Mouse (Mus musculus): ENCODE measurements around the gene Olfr67. TPM values are rescaled to one million over a fixed set of nuclear protein-coding genes. Genes with fewer than 3 reads are reported as not detected.

The Olfr67 gene
- total and polyA plus RNA-seq, 2 experiments from 2014 or later, result not detected

- Histone ChIP-seq H3K4me1 (ENCODE audit: control insufficient read depth, insufficient read depth) (no peaks in the 10 kb centered on the region), H3K27ac (ENCODE audit: low read depth) (no peak within 1 kb of the TSS), H3K27me3 (ENCODE audit: control insufficient read depth, insufficient read depth, low read length) (no peaks in the 10 kb centered on the region), H3K36me3 (replicated peaks; ENCODE audit: control insufficient read depth, insufficient read depth, low read length) (no peaks in the 10 kb centered on the region), H3K9me3 (replicated peaks; ENCODE audit: control insufficient read depth, low read length) (no peaks in the 10 kb centered on the region), H3K4me2 (ENCODE audit: low read depth, low read length) (no peak within 1 kb of the TSS), H3K9ac (replicated peaks; ENCODE audit: low read depth, low read length) (no peak within 1 kb of the TSS), H3K4me3 (ENCODE audit: low read depth, low read length) (no peak within 1 kb of the TSS)
- no peak for TF ChIP-seq EP300 (IDR thresholded peaks at IDR 0.05; ENCODE audit: low read depth)
- no peak for TF ChIP-seq CTCF (IDR thresholded peaks at IDR 0.05; ENCODE audit: low read depth)
- ATAC-seq (ENCODE audit: insufficient read depth, low read depth) (no peak), DNase-seq (ENCODE audit: low spot score) (no peak)
- 34% methylated on average over 2 of the region's 2 CpGs for WGBS
Measured at GRCm38 (mm10) chr7:103757233-103757632, 34.4 kb downstream of the Olfr67 start, which contains the start of gene Olfr630. Olfr630 (minus strand) TSS chr7:103757333.

- DNase-seq (ENCODE audit: low spot score) (no peak), ATAC-seq (ENCODE audit: insufficient read depth, low read depth) (no peak)
- Histone ChIP-seq H3K4me2 (ENCODE audit: low read depth, low read length) (no peak within 1 kb of the TSS), H3K27ac (ENCODE audit: low read depth) (no peak within 1 kb of the TSS), H3K4me3 (ENCODE audit: low read depth, low read length) (no peak within 1 kb of the TSS), H3K9ac (replicated peaks; ENCODE audit: low read depth, low read length) (no peak within 1 kb of the TSS), H3K4me1 (ENCODE audit: control insufficient read depth, insufficient read depth) (no peaks in the 10 kb centered on the region), H3K36me3 (replicated peaks; ENCODE audit: control insufficient read depth, insufficient read depth, low read length) (no peaks in the 10 kb centered on the region), H3K27me3 (ENCODE audit: control insufficient read depth, insufficient read depth, low read length) (no peaks in the 10 kb centered on the region), H3K9me3 (replicated peaks; ENCODE audit: control insufficient read depth, low read length) (no peaks in the 10 kb centered on the region)
- WGBS, result 67% methylated on average over 2 of the region's 2 CpGs
- TF ChIP-seq EP300 (IDR thresholded peaks at IDR 0.05; ENCODE audit: low read depth) (no peak), CTCF (IDR thresholded peaks at IDR 0.05; ENCODE audit: low read depth) (no peak)
Measured at GRCm38 (mm10) chr7:103744843-103745242, 46.8 kb downstream of the Olfr67 start, which contains the start of gene Olfr629. Olfr629 (minus strand) TSS chr7:103744943.

Other genes with a start within 250 kb of the Olfr67 start
Only the 30 nearest of the 34 such genes appear.
- gene Olfr616, start 222.7 kb downstream of the Olfr67 start, total RNA-seq (2014; rRNA removed; ENCODE audit: low replicate concordance), result not detected in 2 replicates
- not detected in 2 replicates for gene Olfr616, start 222.7 kb downstream of the Olfr67 start, polyA plus RNA-seq (2015; fragmentation: Nextera tagmentation; extraction: Ambion mirVana)
- not detected in 2 replicates for gene Olfr617, start 218.8 kb downstream of the Olfr67 start, total RNA-seq (2014; rRNA removed; ENCODE audit: low replicate concordance)
- gene Olfr617, start 218.8 kb downstream of the Olfr67 start, polyA plus RNA-seq (2015; fragmentation: Nextera tagmentation; extraction: Ambion mirVana), result not detected in 2 replicates
- gene Olfr618, start 201.7 kb downstream of the Olfr67 start, total RNA-seq (2014; rRNA removed; ENCODE audit: low replicate concordance), result not detected in 2 replicates
- not detected in 2 replicates for gene Olfr618, start 201.7 kb downstream of the Olfr67 start, polyA plus RNA-seq (2015; fragmentation: Nextera tagmentation; extraction: Ambion mirVana)
- gene Olfr619, start 191.2 kb downstream of the Olfr67 start, total RNA-seq (2014; rRNA removed; ENCODE audit: low replicate concordance), result not detected in 2 replicates
- not detected in 2 replicates for gene Olfr619, start 191.2 kb downstream of the Olfr67 start, polyA plus RNA-seq (2015; fragmentation: Nextera tagmentation; extraction: Ambion mirVana)
- not detected in 2 replicates for gene Olfr620, start 179.3 kb downstream of the Olfr67 start, total RNA-seq (2014; rRNA removed; ENCODE audit: low replicate concordance)
- not detected in 2 replicates for gene Olfr620, start 179.3 kb downstream of the Olfr67 start, polyA plus RNA-seq (2015; fragmentation: Nextera tagmentation; extraction: Ambion mirVana)
- not detected in 2 replicates for gene Olfr622, start 149.1 kb downstream of the Olfr67 start, total RNA-seq (2014; rRNA removed; ENCODE audit: low replicate concordance)
- not detected in 2 replicates for gene Olfr622, start 149.1 kb downstream of the Olfr67 start, polyA plus RNA-seq (2015; fragmentation: Nextera tagmentation; extraction: Ambion mirVana)
- gene Olfr623, start 128.1 kb downstream of the Olfr67 start, total RNA-seq (2014; rRNA removed; ENCODE audit: low replicate concordance), result not detected in 2 replicates
- not detected in 2 replicates for gene Olfr623, start 128.1 kb downstream of the Olfr67 start, polyA plus RNA-seq (2015; fragmentation: Nextera tagmentation; extraction: Ambion mirVana)
- gene Olfr624, start 120.6 kb downstream of the Olfr67 start, total RNA-seq (2014; rRNA removed; ENCODE audit: low replicate concordance), result not detected in 2 replicates
- gene Olfr624, start 120.6 kb downstream of the Olfr67 start, polyA plus RNA-seq (2015; fragmentation: Nextera tagmentation; extraction: Ambion mirVana), result 0.03 TPM in 1 of 2 replicates, not detected in the other
- gene Olfr625-ps1, start 109.1 kb downstream of the Olfr67 start, total RNA-seq (2014; rRNA removed; ENCODE audit: low replicate concordance), result not detected in 2 replicates
- not detected in 2 replicates for gene Olfr625-ps1, start 109.1 kb downstream of the Olfr67 start, polyA plus RNA-seq (2015; fragmentation: Nextera tagmentation; extraction: Ambion mirVana)
- gene Olfr243, start 77.2 kb downstream of the Olfr67 start, total RNA-seq (2014; rRNA removed; ENCODE audit: low replicate concordance), result not detected in 2 replicates
- gene Olfr243, start 77.2 kb downstream of the Olfr67 start, polyA plus RNA-seq (2015; fragmentation: Nextera tagmentation; extraction: Ambion mirVana), result not detected in 2 replicates
- gene Olfr628, start 61.4 kb downstream of the Olfr67 start, total RNA-seq (2014; rRNA removed; ENCODE audit: low replicate concordance), result not detected in 2 replicates
- gene Olfr628, start 61.4 kb downstream of the Olfr67 start, polyA plus RNA-seq (2015; fragmentation: Nextera tagmentation; extraction: Ambion mirVana), result not detected in 2 replicates
- not detected in 2 replicates for gene Olfr629, start 46.9 kb downstream of the Olfr67 start, total RNA-seq (2014; rRNA removed; ENCODE audit: low replicate concordance)
- gene Olfr629, start 46.9 kb downstream of the Olfr67 start, polyA plus RNA-seq (2015; fragmentation: Nextera tagmentation; extraction: Ambion mirVana), result not detected in 2 replicates
- gene Olfr630, start 34.5 kb downstream of the Olfr67 start, total RNA-seq (2014; rRNA removed; ENCODE audit: low replicate concordance), result not detected in 2 replicates
- gene Olfr630, start 34.5 kb downstream of the Olfr67 start, polyA plus RNA-seq (2015; fragmentation: Nextera tagmentation; extraction: Ambion mirVana), result not detected in 2 replicates
- not detected in 2 replicates for gene Olfr69, start 20.2 kb downstream of the Olfr67 start, total RNA-seq (2014; rRNA removed; ENCODE audit: low replicate concordance)
- gene Olfr69, start 20.2 kb downstream of the Olfr67 start, polyA plus RNA-seq (2015; fragmentation: Nextera tagmentation; extraction: Ambion mirVana), result not detected in 2 replicates
- gene Olfr68, start 12.1 kb downstream of the Olfr67 start, total RNA-seq (2014; rRNA removed; ENCODE audit: low replicate concordance), result not detected in 2 replicates
- not detected in 2 replicates for gene Olfr68, start 12.1 kb downstream of the Olfr67 start, polyA plus RNA-seq (2015; fragmentation: Nextera tagmentation; extraction: Ambion mirVana)
- gene Hbb-bt, start 22.2 kb upstream of the Olfr67 start, total RNA-seq (2014; rRNA removed; ENCODE audit: low replicate concordance), result 716 and 1,401 TPM in 2 replicates
- gene Hbb-bt, start 22.2 kb upstream of the Olfr67 start, polyA plus RNA-seq (2015; fragmentation: Nextera tagmentation; extraction: Ambion mirVana), result 772 and 1,221 TPM in 2 replicates
- gene Hbb-bs, start 36.3 kb upstream of the Olfr67 start, total RNA-seq (2014; rRNA removed; ENCODE audit: low replicate concordance), result 5,431 and 6,330 TPM in 2 replicates
- 3,638 and 5,614 TPM in 2 replicates for gene Hbb-bs, start 36.3 kb upstream of the Olfr67 start, polyA plus RNA-seq (2015; fragmentation: Nextera tagmentation; extraction: Ambion mirVana)
- not detected in 2 replicates for gene Hbb-bh2, start 48.7 kb upstream of the Olfr67 start, total RNA-seq (2014; rRNA removed; ENCODE audit: low replicate concordance)
- not detected in 2 replicates for gene Hbb-bh2, start 48.7 kb upstream of the Olfr67 start, polyA plus RNA-seq (2015; fragmentation: Nextera tagmentation; extraction: Ambion mirVana)
- gene Hbb-bh1, start 51.3 kb upstream of the Olfr67 start, total RNA-seq (2014; rRNA removed; ENCODE audit: low replicate concordance), result not detected in 2 replicates
- gene Hbb-bh1, start 51.3 kb upstream of the Olfr67 start, polyA plus RNA-seq (2015; fragmentation: Nextera tagmentation; extraction: Ambion mirVana), result not detected in 2 replicates
- gene Hbb-y, start 61.4 kb upstream of the Olfr67 start, total RNA-seq (2014; rRNA removed; ENCODE audit: low replicate concordance), result 0.80 TPM in 1 of 2 replicates, not detected in the other
- 2.2 and 2.7 TPM in 2 replicates for gene Hbb-y, start 61.4 kb upstream of the Olfr67 start, polyA plus RNA-seq (2015; fragmentation: Nextera tagmentation; extraction: Ambion mirVana)
- not detected in 2 replicates for gene Olfr66, start 94.4 kb upstream of the Olfr67 start, total RNA-seq (2014; rRNA removed; ENCODE audit: low replicate concordance)
- not detected in 2 replicates for gene Olfr66, start 94.4 kb upstream of the Olfr67 start, polyA plus RNA-seq (2015; fragmentation: Nextera tagmentation; extraction: Ambion mirVana)
- gene Olfr64, start 102.7 kb upstream of the Olfr67 start, total RNA-seq (2014; rRNA removed; ENCODE audit: low replicate concordance), result not detected in 2 replicates
- not detected in 2 replicates for gene Olfr64, start 102.7 kb upstream of the Olfr67 start, polyA plus RNA-seq (2015; fragmentation: Nextera tagmentation; extraction: Ambion mirVana)
- gene Olfr65, start 111.7 kb upstream of the Olfr67 start, total RNA-seq (2014; rRNA removed; ENCODE audit: low replicate concordance), result not detected in 2 replicates
- gene Olfr65, start 111.7 kb upstream of the Olfr67 start, polyA plus RNA-seq (2015; fragmentation: Nextera tagmentation; extraction: Ambion mirVana), result not detected in 2 replicates
- not detected in 2 replicates for gene Olfr631, start 137.0 kb upstream of the Olfr67 start, total RNA-seq (2014; rRNA removed; ENCODE audit: low replicate concordance)
- not detected in 2 replicates for gene Olfr631, start 137.0 kb upstream of the Olfr67 start, polyA plus RNA-seq (2015; fragmentation: Nextera tagmentation; extraction: Ambion mirVana)
- gene Olfr632, start 142.5 kb upstream of the Olfr67 start, total RNA-seq (2014; rRNA removed; ENCODE audit: low replicate concordance), result not detected in 2 replicates
- gene Olfr632, start 142.5 kb upstream of the Olfr67 start, polyA plus RNA-seq (2015; fragmentation: Nextera tagmentation; extraction: Ambion mirVana), result not detected in 2 replicates
- gene Olfr633, start 152.6 kb upstream of the Olfr67 start, total RNA-seq (2014; rRNA removed; ENCODE audit: low replicate concordance), result not detected in 2 replicates
- gene Olfr633, start 152.6 kb upstream of the Olfr67 start, polyA plus RNA-seq (2015; fragmentation: Nextera tagmentation; extraction: Ambion mirVana), result not detected in 2 replicates
- not detected in 2 replicates for gene Olfr635, start 179.3 kb upstream of the Olfr67 start, total RNA-seq (2014; rRNA removed; ENCODE audit: low replicate concordance)
- not detected in 2 replicates for gene Olfr635, start 179.3 kb upstream of the Olfr67 start, polyA plus RNA-seq (2015; fragmentation: Nextera tagmentation; extraction: Ambion mirVana)
- gene Olfr638, start 206.9 kb upstream of the Olfr67 start, total RNA-seq (2014; rRNA removed; ENCODE audit: low replicate concordance), result not detected in 2 replicates
- gene Olfr638, start 206.9 kb upstream of the Olfr67 start, polyA plus RNA-seq (2015; fragmentation: Nextera tagmentation; extraction: Ambion mirVana), result not detected in 2 replicates
- not detected in 2 replicates for gene Olfr639, start 225.5 kb upstream of the Olfr67 start, total RNA-seq (2014; rRNA removed; ENCODE audit: low replicate concordance)
- gene Olfr639, start 225.5 kb upstream of the Olfr67 start, polyA plus RNA-seq (2015; fragmentation: Nextera tagmentation; extraction: Ambion mirVana), result not detected in 2 replicates
- not detected in 2 replicates for gene Olfr640, start 233.8 kb upstream of the Olfr67 start, total RNA-seq (2014; rRNA removed; ENCODE audit: low replicate concordance)
- not detected in 2 replicates for gene Olfr640, start 233.8 kb upstream of the Olfr67 start, polyA plus RNA-seq (2015; fragmentation: Nextera tagmentation; extraction: Ambion mirVana)

Measured in heart, postnatal 0 days (tissue).